Mouse (Mus musculus) testis, adult 10 weeks (tissue): ENCODE data around the gene Srsy. TPM values are rescaled to one million over a fixed set of nuclear protein-coding genes. Genes with fewer than 3 reads are reported as not detected.

Source experiments
- polyA plus RNA-seq: library from polyadenylated mRNA; stranded (reverse); fragments of 350-450 nt; fragmentation: Illumina TruSeq; extraction: RNeasy Lipid Tissue Mini Kit (QIAGEN cat#74804); gene quantifications from one replicate; pipeline ENCODE4 v1.2.3, GENCODE M21; 2014; ENCODE audit warnings: low read depth, low replicate concordance

Srsy gene
- polyA plus RNA-seq, result not detected

DNA sequence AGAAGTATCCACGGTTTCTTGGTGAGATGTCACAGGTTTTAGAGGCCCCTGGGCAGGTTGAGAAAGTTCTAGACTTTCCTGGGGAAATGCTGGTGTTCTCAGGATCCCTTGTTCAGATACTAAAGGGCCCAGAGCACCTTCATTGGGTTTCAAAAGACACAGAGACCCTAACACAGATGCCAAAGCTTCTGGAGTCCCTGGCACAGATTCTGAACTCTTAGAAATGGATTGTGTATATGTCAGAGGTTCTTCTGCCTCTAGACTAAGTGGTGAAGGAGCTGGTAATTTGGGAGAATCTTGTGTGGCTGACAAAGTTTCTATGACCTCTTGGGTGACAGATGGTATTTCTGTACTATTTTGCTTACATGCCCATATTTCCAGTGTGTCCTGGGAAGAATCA lies at the start of gene Srsy:
Gene Srsy, minus strand, starts transcription at position 101 of the 400 bp plus-strand sequence.

Other genes starting within 250 kb of the Srsy start
- not detected for gene Gm21904, start 91.1 kb downstream of the Srsy start, polyA plus RNA-seq
- gene Gm20772, start 62.6 kb downstream of the Srsy start, polyA plus RNA-seq, result 9.6 TPM
- gene Gm20831, start 62.6 kb downstream of the Srsy start, polyA plus RNA-seq, result 6.6 TPM
- not detected for gene Gm21764, start 124.5 kb upstream of the Srsy start, polyA plus RNA-seq
- gene Ssty1, start 151.8 kb upstream of the Srsy start, polyA plus RNA-seq, result not detected